Mouse (Mus musculus) T-helper 1 cell (primary cell): Measurements from ENCODE around the gene Cdc14b.

ENCODE experiments used
- in situ Hi-C: fragments of 300-600 bp; cut with MboI, MseI; formaldehyde crosslinking; loops from one replicate; pipeline ENCODE4 v1.15.1; 2025; ENCODE audit warnings: high pct_unique_total_duplicates

Gene Cdc14b

GRCm38 (mm10) chr13:64274879-64275753, at the start of gene Cdc14b:
Gene Cdc14b (minus strand): TSS chr13:64275290.
- in situ Hi-C loops: loop anchor here (5.0 kb wide), 2 partner anchors 37 to 972 kb away; partner anchors contain the start of gene Aaed1

- in situ Hi-C loops: loop anchor here (25.0 kb wide), 1 partner anchor 790 kb away; the partner anchor contains the start of gene Mfsd14b
Measured at GRCm38 (mm10) chr13:64322561-64323281, 47.6 kb upstream of the Cdc14b start.

GRCm38 (mm10) chr13:64320334-64320733, 45.2 kb upstream of the Cdc14b start:
- in situ Hi-C loops: loop anchor here (25.0 kb wide), 1 partner anchor 792 kb away; the partner anchor contains the start of gene Mfsd14b

GRCm38 (mm10) chr13:64319782-64320181, 44.7 kb upstream of the Cdc14b start:
- in situ Hi-C loops: loop anchor here (5.0 to 25.0 kb wide), 3 partner anchors 58 to 793 kb away; partner anchors contain the start of gene Mfsd14b

GRCm38 (mm10) chr13:64318355-64318754, 43.3 kb upstream of the Cdc14b start:
- in situ Hi-C loops: loop anchor here (5.0 to 25.0 kb wide), 3 partner anchors 59 to 794 kb away; partner anchors contain the start of gene Mfsd14b

GRCm38 (mm10) chr13:64315483-64316050, 40.5 kb upstream of the Cdc14b start:
- in situ Hi-C loops: loop anchor here (5.0 to 25.0 kb wide), 3 partner anchors 62 to 797 kb away; partner anchors contain the start of gene Mfsd14b

GRCm38 (mm10) chr13:64314041-64314440, 39.0 kb upstream of the Cdc14b start:
- in situ Hi-C loops: loop anchor here (5.0 to 25.0 kb wide), 2 partner anchors 42 to 798 kb away; partner anchors contain the start of gene Mfsd14b

GRCm38 (mm10) chr13:64312916-64313289, 37.8 kb upstream of the Cdc14b start:
- in situ Hi-C loops: loop anchor here (5.0 to 25.0 kb wide), 2 partner anchors 41 to 799 kb away; partner anchors contain the start of gene Mfsd14b

GRCm38 (mm10) chr13:64312024-64312915, 37.2 kb upstream of the Cdc14b start, which contains the start of gene Aaed1:
Gene Aaed1 (minus strand): TSS chr13:64312710.
- in situ Hi-C loops: loop anchor here (5.0 to 25.0 kb wide), 2 partner anchors 40 to 800 kb away; partner anchors contain the start of gene Mfsd14b

GRCm38 (mm10) chr13:64311266-64311665, 36.2 kb upstream of the Cdc14b start:
- in situ Hi-C loops: loop anchor here (5.0 to 25.0 kb wide), 2 partner anchors 39 to 801 kb away; partner anchors contain the start of gene Mfsd14b

- in situ Hi-C loops: loop anchor here (5.0 to 25.0 kb wide), 2 partner anchors 38 to 802 kb away; partner anchors contain the start of gene Mfsd14b
Measured at GRCm38 (mm10) chr13:64310585-64310984, 35.5 kb upstream of the Cdc14b start.

- in situ Hi-C loops: loop anchor here (5.0 to 25.0 kb wide), 2 partner anchors 38 to 802 kb away; partner anchors contain the start of gene Mfsd14b
Measured at GRCm38 (mm10) chr13:64309842-64310241, 34.8 kb upstream of the Cdc14b start.

GRCm38 (mm10) chr13:64309036-64309435, 33.9 kb upstream of the Cdc14b start:
- in situ Hi-C loops: loop anchor here (25.0 kb wide), 1 partner anchor 803 kb away; the partner anchor contains the start of gene Mfsd14b

- in situ Hi-C loops: loop anchor here (25.0 kb wide), 1 partner anchor 805 kb away; the partner anchor contains the start of gene Mfsd14b
Measured at GRCm38 (mm10) chr13:64307508-64307907, 32.4 kb upstream of the Cdc14b start.

- in situ Hi-C loops: loop anchor here (25.0 kb wide), 1 partner anchor 806 kb away; the partner anchor contains the start of gene Mfsd14b
Measured at GRCm38 (mm10) chr13:64306078-64306477, 31.0 kb upstream of the Cdc14b start.

GRCm38 (mm10) chr13:64299069-64299468, 24.0 kb upstream of the Cdc14b start:
- in situ Hi-C loops: loop anchor here (5.0 kb wide), 1 partner anchor 52 kb away; no protein-coding TSS in a partner anchor

- in situ Hi-C loops: no loop called here
Measured at GRCm38 (mm10) chr13:64286791-64287190, 11.7 kb upstream of the Cdc14b start.

GRCm38 (mm10) chr13:64286321-64286720, 11.2 kb upstream of the Cdc14b start:
- in situ Hi-C loops: no loop called here

GRCm38 (mm10) chr13:64284676-64285075, 9.6 kb upstream of the Cdc14b start:
- in situ Hi-C loops: no loop called here

- in situ Hi-C loops: no loop called here
Measured at GRCm38 (mm10) chr13:64280940-64281339, 5.8 kb upstream of the Cdc14b start.
